Mouse (Mus musculus) liver, embryonic 14.5 days (tissue): ENCODE results near the gene Il17rb.

Experiments used
- CTCF ChIP-seq: IDR thresholded peaks from 2 replicates; pipeline ENCODE4 v1.5.1; 2016; ENCODE audit warnings: antibody characterized with exemption, low read depth, control low read depth
- EP300 ChIP-seq: IDR thresholded peaks from 2 replicates; pipeline ENCODE4 v1.6.1; 2016; ENCODE audit warnings: antibody characterized with exemption, low read depth

- TF ChIP-seq CTCF, result no peak
- TF ChIP-seq EP300, result no peak
Observed at GRCm38 (mm10) chr14:30011886-30012560, 3.3 kb upstream of the Il17rb start.
